Mouse (Mus musculus): Measurements from ENCODE around the gene Zfp541.

DNA sequence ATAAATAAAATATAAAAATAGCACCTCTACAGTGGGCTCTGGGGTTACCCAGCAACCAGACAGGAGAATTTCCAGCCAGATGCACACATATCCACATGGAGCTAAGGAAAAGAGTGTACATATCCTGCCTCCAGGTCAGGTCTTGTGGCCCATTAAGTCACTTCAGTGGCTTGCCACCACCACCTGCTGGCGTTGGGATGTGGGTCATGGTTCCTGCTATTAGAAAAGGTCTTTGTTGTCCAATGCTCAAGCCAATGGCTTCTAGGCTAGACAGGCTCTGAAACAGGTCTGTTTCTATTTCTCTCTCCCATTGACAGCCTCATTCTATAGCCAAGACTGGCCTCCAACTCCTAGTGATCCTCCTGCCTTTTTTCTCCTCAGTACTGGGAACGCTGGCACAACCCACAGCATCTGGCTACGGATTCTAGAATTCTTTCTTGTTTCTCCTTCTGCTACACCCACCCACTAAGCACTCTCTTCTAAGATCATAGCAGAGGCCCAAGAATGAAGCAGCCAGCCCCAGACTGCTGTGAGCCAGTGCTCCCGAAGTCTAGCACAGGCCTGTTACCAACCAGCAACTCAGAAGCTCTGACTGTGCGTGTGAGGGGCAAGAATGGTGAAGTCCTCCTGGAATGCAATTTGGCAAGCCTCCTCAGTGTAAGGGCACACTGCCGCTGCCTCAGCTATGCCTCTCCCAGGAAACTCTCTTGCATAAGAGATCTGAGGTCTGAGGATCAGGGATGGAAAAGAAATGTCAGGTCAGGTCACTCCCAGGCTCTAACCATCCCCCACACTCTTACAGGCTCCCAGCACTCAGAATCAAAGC, 33.3 kb upstream of the Zfp541 start:
- no peak for TF ChIP-seq E2F4 (IDR thresholded peaks at IDR 0.05; ENCODE audit: insufficient read depth)
- TF ChIP-seq USF1 (IDR thresholded peaks at IDR 0.05; ENCODE audit: low read depth) = no peak
- TF ChIP-seq SRF (IDR thresholded peaks at IDR 0.05; ENCODE audit: control insufficient read depth, insufficient read length, low read depth) = no peak
- no peak for TF ChIP-seq POLR2A (IDR thresholded peaks at IDR 0.05; ENCODE audit: insufficient read length, low read depth)
- TF ChIP-seq TCF12 (IDR thresholded peaks at IDR 0.05; ENCODE audit: insufficient read depth, poor library complexity, severe bottlenecking) = no peak

Data from myocyte (in vitro differentiated cells).